Mouse (Mus musculus) thymus, adult 2 months (tissue): ENCODE results near the gene Wwox.

ENCODE experiments used
- CTCF ChIP-seq: fragments of 200-500 bp; IDR thresholded peaks from 2 replicates; pipeline ENCODE4 v1.5.1; 2012; ENCODE audit warnings: mild to moderate bottlenecking, control low read depth, low read length, moderate library complexity, borderline replicate concordance; ENCODE audit not compliant: control insufficient read depth, poor library complexity, insufficient read depth; ENCODE audit errors: extremely low read depth
- POLR2A ChIP-seq: fragments of 200-500 bp; IDR thresholded peaks from 2 replicates; pipeline ENCODE4 v1.6.1; 2012; ENCODE audit warnings: mild to moderate bottlenecking, low read length, control low read depth, moderate library complexity; ENCODE audit not compliant: control insufficient read depth, poor library complexity, insufficient read depth; ENCODE audit errors: extremely low read depth

- TF ChIP-seq CTCF, result no peak
- no peak for TF ChIP-seq POLR2A
Measured at GRCm38 (mm10) chr8:114401679-114402078, 37.8 kb upstream of the Wwox start.
